Mouse (Mus musculus) liver, adult 2 months (tissue): ENCODE data around the gene Rasd2.

Source experiments
- CTCF ChIP-seq: fragments of 200-500 bp; IDR thresholded peaks from 2 replicates; pipeline ENCODE4 v1.5.1; 2011; ENCODE audit warnings: low read depth, low read length, control low read depth
- POLR2A ChIP-seq: fragments of 200-500 bp; IDR thresholded peaks from 2 replicates; pipeline ENCODE4 v1.6.1; 2011; ENCODE audit warnings: low read length, control low read depth; ENCODE audit not compliant: insufficient read depth; ENCODE audit errors: extremely low read depth

DNA sequence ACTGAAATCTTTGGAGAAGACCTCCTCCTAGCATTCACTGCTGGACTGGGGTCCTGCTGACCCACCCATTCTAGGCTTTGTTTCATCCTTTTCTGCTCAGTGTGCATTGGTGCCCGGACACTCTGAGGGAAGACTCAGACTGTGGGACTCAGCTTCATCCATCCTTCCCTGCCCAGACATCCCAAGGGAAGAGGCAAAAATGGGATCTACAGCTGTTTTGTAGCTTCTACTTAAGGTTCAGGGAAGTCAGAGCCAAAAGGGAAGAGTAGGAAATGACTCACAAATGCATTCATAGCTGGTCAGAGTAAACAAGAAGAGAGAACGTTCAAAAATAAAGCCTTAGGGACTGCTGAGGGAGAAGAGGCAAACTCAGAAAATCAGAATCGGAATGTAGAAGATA, 40.3 kb downstream of the Rasd2 start:
- TF ChIP-seq CTCF (no peak), POLR2A (no peak)
